Mouse (Mus musculus) adrenal gland, postnatal 4 days (tissue): Measurements from ENCODE around the gene Fam129c. TPM values are rescaled to one million over a fixed set of nuclear protein-coding genes. Genes with fewer than 3 reads are reported as not detected.

Experiments used
- DNase-seq, 2 experiments: peaks; one replicate each; pipeline ENCODE4 v3.0.0; 2021 to 2022; ENCODE audit warnings: low spot score in 2 of 2, mixed read lengths in 2 of 2
- total RNA-seq, 2 experiments: library from RNA; stranded (reverse); gene quantifications; 2 replicates each; pipeline ENCODE4 v1.2.3; 2021

The Fam129c gene
- total RNA-seq, 2 experiments from 2014 or later = 3.4 to 4.3 TPM

DNA sequence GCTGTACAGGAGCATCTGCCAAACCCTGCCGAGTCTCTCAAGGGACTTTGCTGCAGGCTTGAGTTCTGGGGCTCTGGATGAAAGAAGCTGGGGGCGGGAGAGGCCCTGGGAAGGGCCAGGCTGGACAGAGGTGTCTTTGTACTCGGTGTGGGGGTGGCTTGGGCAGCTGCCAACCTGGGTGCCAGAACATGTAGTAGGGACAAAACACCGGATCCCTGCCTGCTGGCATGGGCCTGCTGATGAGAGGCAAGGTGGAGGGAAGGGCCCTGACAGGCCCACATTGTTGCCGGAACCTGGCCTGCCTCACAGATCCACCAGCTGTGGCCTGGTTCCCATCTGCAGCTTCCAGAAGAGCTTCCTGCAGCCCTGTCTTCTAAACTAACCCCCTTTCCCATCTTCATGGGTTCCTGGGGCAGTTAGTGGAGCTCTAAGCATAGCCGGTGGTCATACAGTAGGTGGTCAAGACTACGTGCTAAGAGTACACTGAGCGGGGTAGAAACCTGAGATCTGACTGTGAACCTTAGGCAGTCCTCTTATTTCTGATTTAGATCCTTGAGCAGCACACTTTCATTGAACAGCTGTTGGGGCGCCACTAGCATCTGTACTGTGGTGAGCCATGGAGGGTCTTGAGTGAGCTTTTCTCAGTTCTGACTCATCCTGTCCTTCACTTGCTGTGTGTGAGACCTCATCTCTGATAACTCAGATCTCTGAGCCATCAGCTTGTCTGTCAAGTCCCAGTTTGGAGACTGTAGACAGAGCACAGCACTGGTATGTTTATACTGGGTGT is 24.4 kb upstream of the Fam129c start:
- no peak for DNase-seq

DNA sequence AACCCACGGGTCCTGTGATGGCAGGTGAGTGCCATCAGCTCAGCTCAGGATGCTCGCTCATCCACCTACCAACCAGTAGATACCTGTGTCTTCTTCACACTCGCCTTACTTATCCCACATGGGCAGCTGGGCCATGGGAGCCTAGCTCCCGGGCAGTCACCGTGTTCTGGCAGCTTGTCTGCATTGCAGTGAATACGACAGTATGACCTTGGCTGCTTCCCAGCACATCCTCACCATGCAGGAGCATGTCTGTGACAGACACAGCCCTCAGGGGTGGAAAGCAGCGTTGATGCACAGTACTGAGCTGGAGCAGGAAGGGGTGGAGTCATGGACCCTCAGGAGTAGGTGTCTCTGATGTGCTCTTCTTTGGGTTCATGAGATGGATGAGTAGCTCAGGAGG is 23.0 kb upstream of the Fam129c start:
- DNase-seq = no peak

- no peak for DNase-seq
These were observed 22.4 kb upstream of the Fam129c start for GRCm38 (mm10) chr8:71575020-71575419.

- no peak for DNase-seq
These were observed 19.5 kb upstream of the Fam129c start for GRCm38 (mm10) chr8:71577856-71578387.

DNA sequence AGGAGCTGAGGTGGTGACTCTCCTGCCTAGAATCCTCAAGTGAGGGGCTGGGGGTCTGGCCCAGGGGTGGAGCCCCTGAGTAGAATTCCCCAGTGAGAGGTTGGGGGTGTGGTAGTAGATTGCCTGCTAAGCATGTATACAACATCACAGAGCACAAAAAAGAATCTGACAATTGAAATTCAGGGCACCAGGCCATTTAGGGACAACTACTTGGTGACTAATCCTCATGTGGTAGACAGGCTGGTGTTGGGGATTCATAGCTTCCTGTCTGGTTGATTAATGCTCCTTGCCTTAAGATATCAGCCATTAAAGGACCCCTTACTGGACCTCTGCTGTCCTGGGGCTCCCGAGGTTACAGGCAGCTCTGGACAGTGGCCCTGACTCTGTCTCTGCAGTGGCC is 18.4 kb upstream of the Fam129c start:
- no peak for DNase-seq

DNA sequence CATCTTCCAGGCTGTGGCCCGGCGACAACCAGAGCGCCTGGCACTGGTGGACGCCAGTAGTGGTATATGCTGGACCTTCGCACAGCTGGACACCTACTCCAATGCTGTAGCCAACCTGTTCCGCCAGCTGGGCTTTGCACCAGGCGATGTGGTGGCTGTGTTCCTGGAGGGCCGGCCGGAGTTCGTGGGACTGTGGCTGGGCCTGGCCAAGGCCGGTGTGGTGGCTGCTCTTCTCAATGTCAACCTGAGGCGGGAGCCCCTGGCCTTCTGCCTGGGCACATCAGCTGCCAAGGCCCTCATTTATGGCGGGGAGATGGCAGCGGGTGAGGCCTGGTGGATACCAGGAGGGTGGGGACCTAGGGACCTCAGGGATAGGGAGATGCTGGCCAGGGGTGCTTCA is 18.0 kb upstream of the Fam129c start:
- no peak for DNase-seq

DNA sequence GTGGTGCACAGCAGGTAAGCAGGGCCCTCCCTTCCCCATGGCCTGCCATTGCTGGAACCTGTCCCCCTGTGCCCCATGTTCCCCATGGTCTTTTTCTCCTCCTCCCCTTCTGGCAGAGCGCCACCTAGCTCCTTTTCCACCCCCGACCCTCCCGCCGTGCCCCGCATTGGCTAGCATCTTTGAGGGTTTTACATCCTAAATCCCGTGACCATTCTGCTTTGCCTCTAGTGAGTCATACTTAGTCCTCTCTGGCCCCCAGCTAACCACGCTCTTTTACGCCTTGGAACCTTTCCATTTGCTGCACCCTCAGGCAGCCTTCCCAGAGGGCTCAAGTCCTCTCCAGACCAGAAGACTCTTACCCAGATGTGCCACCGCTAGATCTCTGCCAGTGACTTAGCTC is 17.2 kb upstream of the Fam129c start:
- no peak for DNase-seq

DNA sequence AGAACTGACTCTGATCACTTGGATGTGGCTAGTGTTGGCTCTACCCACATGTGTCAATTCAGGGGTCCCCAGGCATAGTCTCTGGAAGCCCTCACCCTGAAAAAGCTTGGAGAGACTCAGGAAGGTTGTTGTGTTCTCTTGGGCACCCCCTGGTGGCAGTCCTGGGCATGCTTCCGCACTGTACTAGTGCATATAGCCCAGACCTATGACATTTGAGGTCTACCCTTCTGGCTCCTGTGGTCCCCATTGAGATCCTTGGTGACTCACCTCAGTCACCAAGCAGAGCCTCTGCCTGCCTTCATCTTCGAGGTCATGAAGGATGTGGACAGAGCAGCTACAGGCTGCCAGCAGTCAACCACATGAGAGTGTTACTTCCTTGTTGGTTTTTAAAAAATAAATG is 10.6 kb upstream of the Fam129c start:
- no peak for DNase-seq

DNA sequence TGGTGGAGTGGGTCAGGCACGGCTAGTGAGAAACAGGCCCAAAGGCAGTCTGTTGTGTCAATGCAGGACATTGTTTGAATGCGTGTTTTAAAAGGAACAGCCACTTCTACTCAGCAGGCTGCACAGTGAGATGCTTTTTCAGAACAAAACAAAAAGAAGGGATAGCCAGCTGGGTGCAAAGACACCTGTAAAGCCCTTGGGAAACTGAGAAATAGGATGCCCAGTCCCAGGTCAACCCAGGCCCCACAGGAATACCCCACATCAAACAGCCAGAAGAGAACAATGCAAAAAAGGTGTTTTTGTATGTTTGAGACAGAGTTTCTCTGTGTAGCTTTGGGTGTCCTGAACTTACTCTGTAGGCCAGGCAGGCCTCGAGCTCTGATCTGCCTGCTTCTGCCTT is 8.7 kb upstream of the Fam129c start:
- no peak for DNase-seq

GRCm38 (mm10) chr8:71591017-71591416 is 6.4 kb upstream of the Fam129c start:
- no peak for DNase-seq

- peak; percentile 87 to 94 for DNase-seq
These were observed 5.7 kb upstream of the Fam129c start, which contains the start of gene Pgls for GRCm38 (mm10) chr8:71591471-71592373. TSS of gene Pgls (plus strand) at chr8:71592176.

- peak; percentile 51 to 63 for DNase-seq
These were observed 4.9 kb upstream of the Fam129c start for GRCm38 (mm10) chr8:71592374-71593170.

GRCm38 (mm10) chr8:71593556-71594323 is 3.7 kb upstream of the Fam129c start:
- DNase-seq = no peak

- no peak for DNase-seq
These were observed 3.1 kb upstream of the Fam129c start for GRCm38 (mm10) chr8:71594324-71594722.

DNA sequence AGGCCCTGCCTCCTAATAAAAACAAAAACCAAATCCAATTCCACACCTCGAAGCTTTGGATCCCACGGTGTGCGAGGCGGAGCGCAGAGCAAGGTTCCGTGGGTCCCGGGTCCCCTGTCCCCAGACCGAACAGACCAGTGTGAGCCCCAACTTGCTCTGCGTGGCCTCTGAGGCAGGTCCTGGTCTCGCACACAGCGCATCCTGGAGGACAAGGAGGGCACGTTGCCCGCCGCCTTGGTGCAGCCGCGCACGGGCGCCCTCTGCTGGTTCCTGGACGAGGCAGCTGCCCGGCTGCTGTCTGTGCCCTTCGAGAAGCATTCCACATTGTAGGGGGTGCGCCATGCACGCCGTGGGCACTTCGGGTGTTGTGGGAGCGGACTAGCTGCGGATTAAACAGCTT is 1.6 kb upstream of the Fam129c start:
- peak; percentile 85 to 88 for DNase-seq

DNA sequence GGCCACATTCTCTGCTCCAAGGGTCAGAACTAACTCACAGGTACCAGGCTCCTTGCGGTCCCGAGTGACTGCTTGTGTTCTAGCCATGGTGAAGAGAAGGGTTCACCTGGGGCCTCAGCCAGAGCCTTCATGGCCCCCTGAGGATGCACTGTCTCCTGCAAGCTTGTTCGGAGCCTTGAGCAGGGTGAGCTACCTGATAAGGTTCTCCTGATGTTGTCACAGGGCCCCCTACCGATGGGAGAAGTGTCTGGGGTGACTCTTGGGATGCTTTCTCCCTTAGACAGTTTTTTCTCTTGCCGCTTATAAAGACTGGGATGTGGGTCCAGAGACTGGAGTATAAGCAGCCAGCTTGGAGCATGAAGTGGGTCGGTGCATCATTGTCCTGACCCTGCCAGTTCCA is 1.1 kb upstream of the Fam129c start:
- DNase-seq = no peak

DNA sequence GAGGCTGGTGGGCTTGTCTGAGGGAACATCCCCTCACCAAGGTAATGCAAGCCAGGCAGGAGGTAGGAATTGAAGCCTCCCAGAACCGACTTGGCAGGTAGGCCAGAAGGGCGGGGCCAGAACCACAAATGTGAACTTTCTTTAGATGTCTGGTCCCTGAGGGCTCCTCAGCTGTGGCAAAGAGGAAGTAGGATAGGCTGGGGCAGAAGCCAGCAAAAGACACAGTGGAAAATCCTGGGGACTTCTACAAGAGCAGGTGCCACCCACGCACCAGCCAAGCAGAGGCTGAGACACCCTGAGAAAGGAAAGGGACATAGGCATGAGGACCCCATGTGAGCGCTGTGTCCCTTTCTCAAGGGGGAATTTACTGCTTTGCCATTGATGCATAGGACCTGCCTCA is 650 bp upstream of the Fam129c start:
- no peak for DNase-seq

- no peak for DNase-seq
These were observed 927 bp downstream of the Fam129c start for GRCm38 (mm10) chr8:71598375-71598774.

DNA sequence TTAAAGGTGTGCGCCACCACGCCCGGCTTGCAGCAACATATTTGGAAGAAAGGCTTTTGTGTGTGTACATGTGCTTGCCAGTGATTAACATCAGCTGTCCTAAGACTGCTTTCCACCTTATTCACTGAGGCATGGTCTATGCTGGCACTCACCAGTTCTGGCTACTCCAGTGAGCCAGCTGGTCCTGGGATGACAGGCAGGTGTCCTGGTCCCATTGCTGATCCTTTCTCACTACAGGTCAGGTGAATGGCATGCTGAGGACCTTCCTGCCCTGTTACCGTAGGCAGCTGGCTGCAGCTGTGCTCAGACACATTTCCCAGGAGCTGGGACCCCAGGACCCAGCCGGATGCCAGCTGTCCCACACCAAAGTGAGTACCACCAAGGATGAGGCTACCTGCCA is 1.4 kb downstream of the Fam129c start:
- no peak for DNase-seq

DNA sequence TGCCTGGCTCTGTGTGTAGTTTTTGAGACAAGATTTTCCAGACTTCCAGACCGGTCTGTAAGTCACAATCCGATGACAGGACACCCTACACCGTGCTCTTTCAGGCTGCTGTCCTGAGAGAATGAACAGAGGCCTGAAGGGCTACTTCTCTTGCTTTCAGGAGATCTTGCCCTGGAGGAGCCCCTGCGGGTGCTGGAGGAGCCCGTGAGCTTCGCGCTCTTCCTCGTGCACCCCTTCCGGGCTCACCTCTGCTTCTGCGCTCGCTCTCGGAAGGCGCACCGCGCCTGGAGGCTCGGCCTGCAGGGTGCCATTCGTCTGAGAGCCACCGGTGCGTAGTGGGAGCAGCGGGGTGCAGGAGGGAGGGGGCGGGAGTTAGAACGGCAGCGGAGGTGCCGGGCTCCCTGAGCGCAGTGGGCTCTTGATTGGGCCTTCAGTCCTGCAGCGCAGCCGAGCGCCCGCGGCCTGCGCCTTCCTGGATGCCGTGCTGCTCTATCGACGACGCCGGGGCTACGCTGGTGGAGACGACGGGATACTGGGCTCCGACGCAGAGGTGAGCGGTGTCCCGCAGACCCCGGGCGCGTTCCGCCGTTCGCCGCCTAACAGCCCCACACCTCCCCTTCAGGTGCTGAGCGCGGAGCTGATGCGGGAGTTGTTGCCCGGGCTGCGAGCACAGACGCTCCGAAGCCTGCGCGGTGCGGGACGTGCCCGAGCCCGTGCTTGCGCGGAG is 4.7 kb downstream of the Fam129c start:
- no peak for DNase-seq
